Mouse (Mus musculus) mature B cell (primary cell): ENCODE data around the gene Olfr1094.

ENCODE experiments used
- in situ Hi-C: fragments of 300-500 bp; cut with MboI; formaldehyde crosslinking; loops from 2 replicates; pipeline ENCODE4 v1.14.3; 2019

The Olfr1094 gene

GRCm38 (mm10) chr2:86824363-86824762 is at the start of gene Olfr1094:
Olfr1094 (plus strand) TSS chr2:86824663.
- in situ Hi-C loops, result no loop called here

- in situ Hi-C loops, result no loop called here
Measured at GRCm38 (mm10) chr2:86782179-86782578, 42.3 kb upstream of the Olfr1094 start, which contains the start of gene Olfr1093. Olfr1093 (plus strand) TSS chr2:86782479.

- in situ Hi-C loops, result no loop called here
Measured at GRCm38 (mm10) chr2:86809918-86810317, 14.5 kb upstream of the Olfr1094 start, which contains the start of gene Olfr141. Olfr141 (minus strand) TSS chr2:86810018.

DNA sequence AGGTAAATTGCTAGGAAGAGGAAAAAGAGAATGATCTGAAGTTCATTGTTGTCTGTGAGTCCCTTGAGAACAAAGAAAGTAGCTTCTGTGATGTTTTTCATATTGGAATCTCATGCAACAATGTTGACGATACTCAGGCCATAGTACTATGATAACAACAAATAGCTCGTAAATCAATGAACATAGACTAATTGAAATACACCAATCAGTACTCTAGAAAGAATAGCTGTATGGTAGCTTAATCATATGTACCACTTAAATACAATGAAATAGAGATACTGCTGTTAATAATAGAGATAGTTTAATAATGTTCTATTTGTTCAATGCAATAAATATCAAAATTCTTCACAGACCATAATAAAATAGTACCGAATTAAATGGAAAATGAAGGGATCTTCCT is 27.1 kb downstream of the Olfr1094 start, which contains the start of gene Olfr1095:
Gene Olfr1095, minus strand, starts transcription at position 101 of the 400 bp plus-strand sequence.
- in situ Hi-C loops, result no loop called here

GRCm38 (mm10) chr2:86874702-86875101 is 50.2 kb downstream of the Olfr1094 start, which contains the start of gene Gm13723:
Gm13723 (minus strand) TSS chr2:86874802.
- in situ Hi-C loops, result no loop called here
